Mouse (Mus musculus) liver, adult 2 months (tissue): ENCODE measurements around the gene Gper1.

ENCODE experiments used
- CTCF ChIP-seq: fragments of 200-500 bp; IDR thresholded peaks from 2 replicates; pipeline ENCODE4 v1.5.1; 2011; ENCODE audit warnings: low read depth, low read length, control low read depth
- POLR2A ChIP-seq: fragments of 200-500 bp; IDR thresholded peaks from 2 replicates; pipeline ENCODE4 v1.6.1; 2011; ENCODE audit warnings: low read length, control low read depth; ENCODE audit not compliant: insufficient read depth; ENCODE audit errors: extremely low read depth

DNA sequence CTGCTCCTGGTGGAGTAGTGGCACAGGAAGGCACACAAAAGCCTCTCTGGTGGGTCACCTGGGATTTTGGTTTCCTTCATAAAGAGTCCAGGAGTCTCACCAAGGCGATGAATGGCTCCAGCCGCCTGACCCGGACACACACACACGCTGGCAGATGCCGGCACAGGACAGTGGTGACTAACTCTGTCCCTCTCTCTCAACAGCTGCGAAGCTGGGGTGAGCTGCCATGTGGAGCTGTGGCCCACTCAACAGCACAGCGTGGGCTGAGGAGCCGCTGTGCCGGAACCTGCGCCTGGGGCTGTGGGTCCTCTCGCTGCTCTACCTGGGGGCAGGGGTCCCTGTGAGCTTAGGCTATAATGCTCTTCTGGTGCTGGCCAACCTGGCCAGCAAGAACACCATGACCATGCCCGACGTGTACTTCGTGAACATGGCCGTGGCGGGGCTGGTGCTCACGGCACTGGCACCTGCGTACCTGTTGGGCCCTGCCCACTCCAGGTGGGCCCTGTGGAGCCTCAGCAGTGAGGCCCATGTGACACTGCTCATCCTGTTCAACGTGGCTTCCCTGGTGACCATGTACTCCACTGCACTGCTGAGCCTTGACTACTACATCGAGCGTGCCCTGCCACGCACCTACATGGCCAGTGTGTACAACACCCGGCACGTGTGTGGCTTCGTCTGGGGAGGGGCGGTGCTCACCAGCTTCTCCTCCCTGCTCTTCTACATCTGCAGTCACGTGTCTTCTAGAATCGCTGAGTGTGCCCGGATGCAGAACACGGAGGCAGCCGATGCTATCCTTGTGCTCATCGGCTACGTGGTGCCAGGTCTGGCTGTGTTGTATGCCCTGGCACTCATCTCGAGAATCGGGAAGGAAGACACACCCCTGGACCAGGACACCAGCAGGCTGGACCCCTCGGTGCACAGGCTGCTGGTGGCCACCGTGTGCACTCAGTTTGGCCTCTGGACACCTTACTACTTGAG is 30.4 kb upstream of the Gper1 start:
- TF ChIP-seq CTCF, result no peak
- TF ChIP-seq POLR2A, result no peak
